Mouse (Mus musculus) kidney, postnatal 10 days (tissue): ENCODE measurements at regions not wholly inside any gene's neighbourhood (a gene's known extent, or its start where the extent isn't known, plus 50 kb on each side); places are given as distances from the start of the nearest gene placed in this dataset.
"Not testable (repeated sequence)": the region's sequence is repeated elsewhere in the genome, so short reads cannot be mapped to it uniquely, and the experiment has no call there.

ENCODE experiments used
- DNase-seq: peaks from one replicate; pipeline ENCODE4 v3.0.0; 2021; ENCODE audit warnings: mixed read lengths

- no peak for DNase-seq
Observed at GRCm38 (mm10) chr1:64463715-64464290, 68.6 kb upstream of the Creb1 start.

- DNase-seq, result not testable (repeated sequence)
Observed at GRCm38 (mm10) chr1:64461616-64462015, 70.8 kb upstream of the Creb1 start.

DNA sequence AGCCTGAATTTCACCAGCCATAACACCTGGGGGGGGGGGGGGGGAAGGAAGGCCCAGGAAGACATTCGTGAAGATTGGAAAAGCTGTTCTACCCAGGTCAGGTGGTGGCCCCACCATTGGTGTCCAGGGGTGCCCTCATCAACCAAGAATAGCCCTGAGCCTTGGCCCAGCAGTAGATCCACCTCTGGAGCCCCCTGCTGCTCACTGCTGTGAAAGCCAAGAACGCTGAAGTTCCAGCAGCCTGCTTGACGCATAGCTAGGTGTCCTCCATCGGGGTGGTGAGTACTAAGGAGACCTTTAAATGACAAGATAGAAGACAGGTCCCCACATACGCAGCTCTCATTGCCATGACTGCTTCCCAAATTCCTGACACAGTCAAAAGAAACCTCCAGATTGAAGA lies 74.6 kb upstream of the Creb1 start:
- DNase-seq, result no peak

GRCm38 (mm10) chr1:64449141-64449540 lies 83.3 kb upstream of the Creb1 start:
- no peak for DNase-seq

DNA sequence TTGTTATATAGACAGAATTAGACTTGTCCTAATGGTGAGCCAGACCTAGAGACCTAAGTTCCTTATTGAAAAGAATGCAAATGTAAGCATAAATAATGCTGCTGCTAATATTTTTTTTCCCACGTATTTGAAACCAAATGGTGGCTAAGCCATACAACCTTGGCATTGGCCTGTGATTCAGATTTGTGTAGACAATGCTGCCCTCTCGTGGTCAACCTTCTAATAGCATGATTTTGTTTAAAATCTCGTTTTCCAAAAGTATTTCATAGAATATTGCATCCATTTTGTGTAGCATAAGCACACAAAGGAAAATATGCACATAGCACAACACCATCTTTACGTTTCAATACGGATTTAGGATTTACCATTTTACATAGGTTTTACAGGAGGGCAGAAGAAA lies 84.4 kb upstream of the Creb1 start:
- peak; percentile 71 for DNase-seq

- no peak for DNase-seq
Observed at GRCm38 (mm10) chr1:64446492-64446891, 86.0 kb upstream of the Creb1 start.

DNA sequence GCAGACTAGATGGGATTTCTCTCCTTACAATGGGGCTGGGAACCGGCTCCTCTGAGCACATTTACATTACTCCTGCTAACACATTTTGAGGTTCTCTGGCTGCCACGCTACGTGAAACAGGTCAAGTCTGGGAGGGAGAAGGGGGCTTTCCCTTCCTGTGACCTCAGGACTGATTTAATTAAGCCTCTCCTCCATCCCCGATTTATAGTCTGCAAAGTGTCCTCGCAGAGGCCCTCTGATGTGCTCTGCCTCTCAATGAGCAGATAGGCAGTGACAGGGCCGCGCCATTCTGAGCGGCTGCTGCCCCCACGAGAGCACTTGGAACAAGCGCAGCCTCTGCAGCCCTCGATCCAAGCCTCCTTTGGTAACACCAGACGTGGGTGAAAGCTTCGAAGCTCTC lies 86.5 kb upstream of the Creb1 start:
- DNase-seq, result peak; percentile 89

GRCm38 (mm10) chr1:64443436-64443835 lies 89.0 kb upstream of the Creb1 start:
- no peak for DNase-seq

DNA sequence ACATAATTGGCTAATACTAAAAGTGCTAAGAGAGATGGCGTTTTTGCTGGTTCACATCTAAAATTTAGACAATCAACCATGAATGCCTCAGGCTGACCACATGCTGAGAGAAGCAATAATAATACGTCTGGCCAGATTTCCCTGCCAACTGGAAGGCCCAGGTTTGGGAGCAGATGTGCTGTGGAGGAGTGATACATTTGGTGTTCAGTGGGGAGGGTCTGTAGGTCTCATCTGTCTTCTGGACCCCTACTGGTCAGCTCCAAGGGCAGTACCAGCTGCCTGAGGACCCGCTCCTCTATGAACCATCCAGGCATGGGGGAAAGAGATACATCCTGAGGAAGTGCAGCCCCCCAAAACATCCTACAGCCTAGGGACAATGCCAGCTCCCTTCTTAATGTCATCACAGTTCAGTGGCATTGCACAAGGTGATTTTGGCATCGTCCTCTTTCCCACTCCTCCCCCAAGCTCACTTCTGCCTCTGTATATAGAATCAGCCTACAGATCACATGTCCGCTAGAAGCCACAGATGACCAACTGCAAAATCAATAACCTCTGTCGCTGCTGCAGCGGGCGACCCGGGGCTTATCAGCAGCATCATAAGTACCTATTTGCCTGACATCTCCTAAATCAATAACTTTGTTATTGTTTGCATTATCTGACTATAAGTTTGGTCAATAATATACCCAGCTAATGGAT lies 90.1 kb upstream of the Creb1 start:
- no peak for DNase-seq

- DNase-seq, result no peak
Observed at GRCm38 (mm10) chr1:64423256-64423655, 109.2 kb upstream of the Creb1 start.

- DNase-seq, result no peak
Observed at GRCm38 (mm10) chr1:64418567-64418966, 113.9 kb upstream of the Creb1 start.

GRCm38 (mm10) chr1:64415906-64416305 lies 116.5 kb upstream of the Creb1 start:
- DNase-seq, result no peak

- no peak for DNase-seq
Observed at GRCm38 (mm10) chr1:64413181-64413560, 119.3 kb upstream of the Creb1 start.

- DNase-seq, result no peak
Observed at GRCm38 (mm10) chr1:64412481-64413180, 119.8 kb upstream of the Creb1 start.

GRCm38 (mm10) chr1:64411851-64412480 lies 120.5 kb upstream of the Creb1 start:
- DNase-seq, result no peak

GRCm38 (mm10) chr1:64408807-64409582 lies 123.5 kb upstream of the Creb1 start:
- DNase-seq, result peak; percentile 60

DNA sequence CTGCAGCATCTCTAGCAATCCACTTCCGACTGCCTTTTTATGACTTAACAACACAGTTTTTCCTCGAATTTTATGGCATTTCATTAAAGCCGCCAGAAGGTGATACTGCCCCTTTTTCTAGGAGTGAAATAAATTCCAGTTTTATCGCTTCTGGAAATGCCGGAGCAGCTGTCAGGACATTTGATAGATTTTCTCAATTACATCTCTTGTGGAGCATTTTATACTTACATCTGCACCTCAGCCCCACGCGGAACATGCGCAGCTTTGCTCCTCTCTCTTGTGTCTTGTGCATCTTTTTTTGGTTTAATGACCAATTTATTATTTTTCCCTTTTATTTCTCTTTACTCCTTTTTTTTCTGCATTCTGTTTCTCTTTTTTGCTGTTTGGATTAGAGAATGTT lies 140.9 kb upstream of the Creb1 start:
- no peak for DNase-seq

- no peak for DNase-seq
Observed at GRCm38 (mm10) chr1:64381264-64381663, 151.2 kb upstream of the Creb1 start.

- not testable (repeated sequence) for DNase-seq
Observed at GRCm38 (mm10) chr1:64376426-64376825, 156.0 kb upstream of the Creb1 start.

DNA sequence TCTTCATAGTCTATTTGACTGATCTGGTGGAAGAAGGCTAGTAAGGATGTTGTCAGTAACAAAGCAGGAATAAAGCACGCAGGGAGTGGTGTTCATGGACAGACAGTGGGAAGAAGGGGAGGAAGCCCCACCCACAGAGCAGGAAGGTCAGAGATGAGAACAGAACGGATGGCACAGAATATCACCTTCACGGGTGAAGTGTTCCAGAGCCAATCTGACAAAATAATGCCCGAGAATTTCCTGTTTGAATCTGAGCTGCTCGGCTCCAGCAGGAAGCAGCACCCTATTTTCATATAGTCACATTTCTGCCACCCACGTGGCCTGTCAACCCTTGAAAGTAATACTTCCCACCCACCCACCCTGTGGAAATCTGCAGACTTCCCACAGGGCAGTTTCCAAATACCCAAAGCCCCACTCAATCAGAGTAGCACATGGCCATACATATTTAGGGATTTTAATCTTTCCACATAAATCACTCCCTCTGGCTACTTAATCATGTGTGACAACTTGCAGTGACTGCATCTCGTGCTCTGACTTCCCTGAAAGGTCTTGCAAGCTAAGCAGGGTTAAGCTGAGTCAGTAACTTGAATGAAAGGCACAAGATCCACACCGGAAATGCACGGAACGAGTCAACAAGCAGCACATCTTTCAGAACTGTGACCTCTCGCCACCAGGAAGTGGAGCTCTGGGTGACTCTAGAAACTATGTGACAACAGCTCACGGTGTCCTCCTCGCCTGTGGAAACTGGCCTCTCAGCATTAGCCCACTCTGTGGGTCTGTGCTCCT lies 158.0 kb upstream of the Creb1 start:
- peak; percentile 53 for DNase-seq

GRCm38 (mm10) chr1:64364095-64364494 lies 168.3 kb upstream of the Creb1 start:
- DNase-seq, result no peak
